Mouse (Mus musculus): Measurements from ENCODE around the gene Map2k5.

DNA sequence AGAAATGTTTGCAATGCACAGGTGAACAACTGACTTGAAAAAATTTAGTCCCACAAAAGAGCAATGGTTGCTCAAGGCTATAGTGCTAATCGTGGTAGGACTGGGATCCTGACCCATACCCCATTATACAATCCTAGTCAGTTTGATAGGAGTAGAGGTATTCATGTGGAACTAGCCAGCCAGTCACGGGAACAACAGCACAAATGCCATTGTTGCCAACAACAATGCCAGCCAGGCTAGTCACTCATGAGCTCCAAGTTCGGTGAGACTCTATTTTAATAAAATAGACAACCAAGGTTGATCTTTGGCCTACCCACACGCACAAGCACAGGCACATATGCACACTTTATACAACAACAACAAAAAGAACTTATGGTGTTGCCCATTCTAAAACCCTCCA, 120.0 kb downstream of the Map2k5 start:
- TF ChIP-seq CTCF (IDR thresholded peaks at IDR 0.05; ENCODE audit: insufficient read depth, low read length), result no peak
- TF ChIP-seq POLR2A (IDR thresholded peaks at IDR 0.05; ENCODE audit: borderline replicate concordance, extremely low read depth, low read depth, low read length), result no peak

All from lung, adult 2 months (tissue).